Mouse (Mus musculus) fibroblast of lung, adult 2 months (primary cell): ENCODE results near the gene Gm10337.

ENCODE experiments used
- DNase-seq: peaks from one replicate; pipeline ENCODE4 v3.0.0-alpha.2; 2011; ENCODE audit warnings: low read depth

Gene Gm10337

DNA sequence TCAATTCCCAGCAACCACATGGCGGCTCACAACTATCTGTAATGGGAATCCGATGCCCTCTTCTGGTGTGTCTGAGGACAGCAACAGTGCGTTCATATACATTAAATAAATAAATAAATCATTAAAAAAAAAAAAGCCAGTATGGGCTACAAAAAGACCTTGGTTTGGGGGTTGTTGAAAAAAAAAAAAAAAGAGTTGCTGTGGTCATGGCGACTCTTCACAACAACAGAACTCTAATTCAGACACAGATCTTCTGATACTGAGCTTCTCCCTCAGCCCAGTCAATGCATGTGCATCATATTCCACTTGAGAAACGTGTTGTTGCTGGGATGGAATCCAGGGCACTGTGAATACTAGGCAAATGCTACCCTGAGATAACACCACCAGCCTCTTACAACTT lies 49.1 kb downstream of the Gm10337 start:
- DNase-seq: no peak
